Mouse (Mus musculus): ENCODE measurements around the gene Syce2. TPM values are rescaled to one million over a fixed set of nuclear protein-coding genes. Genes with fewer than 3 reads are reported as not detected.
A peak's percentile ranks its signal among the peaks of the same experiment; 100 is the strongest.

Gene Syce2
- polyA plus RNA-seq, 1 experiment from 2014 or later = 46.6 TPM

GRCm38 (mm10) chr8:84930582-84930981 lies 58.7 kb downstream of the Syce2 start:
- H3K27me3 ChIP-seq (replicated peaks; ENCODE audit: control insufficient read depth, insufficient read depth, low read length) = no peaks in the 10 kb centered on the region
- H3K27ac ChIP-seq (ENCODE audit: low read depth, low read length) = no peak overlapping the region
- peaks cover 17% of the 10 kb centered on the region for H3K36me3 ChIP-seq (ENCODE audit: control insufficient read depth, insufficient read depth, low read length)
- whole genome bisulfite sequencing = 90% methylated on average over 13 of the region's 13 CpGs
- no peak overlapping the region for H3K4me2 ChIP-seq (ENCODE audit: low read length)
- H3K9me3 ChIP-seq (ENCODE audit: control insufficient read depth, low read length) = no peaks in the 10 kb centered on the region
- H3K9ac ChIP-seq (ENCODE audit: low read depth, low read length) = no peak overlapping the region
- no peak for ATAC-seq
- H3K4me1 ChIP-seq (ENCODE audit: control insufficient read depth, insufficient read depth, low read depth, low read length) = peaks cover 25% of the 10 kb centered on the region
- H3K4me3 ChIP-seq (ENCODE audit: low read length) = no peak overlapping the region

- 0 out of 2 replicates have a peak overlapping the region, but pooled peaks have one; percentile 4 for H3K9ac ChIP-seq (ENCODE audit: low read depth, low read length)
- peak overlapping the region; percentile 82 for H3K4me3 ChIP-seq (ENCODE audit: low read length)
- WGBS = 85% methylated on average over 16 of the region's 16 CpGs
Measured at GRCm38 (mm10) chr8:84933767-84934559, 62.1 kb downstream of the Syce2 start.

GRCm38 (mm10) chr8:84934860-84935259 lies 62.9 kb downstream of the Syce2 start:
- H3K4me1 ChIP-seq (ENCODE audit: control insufficient read depth, insufficient read depth, low read depth, low read length) = peaks cover 20% of the 10 kb centered on the region
- H3K36me3 ChIP-seq (ENCODE audit: control insufficient read depth, insufficient read depth, low read length) = peaks cover 6% of the 10 kb centered on the region; the same call in 1 of the 2 replicates
- no peak overlapping the region; the same call in 1 of the 2 replicates for H3K27ac ChIP-seq (ENCODE audit: low read depth, low read length)
- H3K9ac ChIP-seq (ENCODE audit: low read depth, low read length) = peak overlapping the region; percentile 36
- peak overlapping the region; percentile 82 for H3K4me3 ChIP-seq (ENCODE audit: low read length)
- under 1% methylated on average over 15 of the region's 15 CpGs for WGBS
- H3K4me2 ChIP-seq (ENCODE audit: low read length) = peak overlapping the region; percentile 78
- peak; percentile 66 for ATAC-seq
- H3K9me3 ChIP-seq (ENCODE audit: control insufficient read depth, low read length) = no peaks in the 10 kb centered on the region
- no peaks in the 10 kb centered on the region for H3K27me3 ChIP-seq (replicated peaks; ENCODE audit: control insufficient read depth, insufficient read depth, low read length)

More at GRCm38 (mm10) chr8:84933767-84934559, 62.1 kb downstream of the Syce2 start:
- Histone ChIP-seq H3K4me2 (ENCODE audit: low read length) (peak overlapping the region; percentile 78), H3K9me3 (ENCODE audit: control insufficient read depth, low read length) (no peaks in the 10 kb centered on the region), H3K36me3 (ENCODE audit: control insufficient read depth, insufficient read depth, low read length) (peaks cover 6% of the 10 kb centered on the region; the same call in 1 of the 2 replicates), H3K27me3 (replicated peaks; ENCODE audit: control insufficient read depth, insufficient read depth, low read length) (no peaks in the 10 kb centered on the region), H3K27ac (ENCODE audit: low read depth, low read length) (no peak overlapping the region), H3K4me1 (ENCODE audit: control insufficient read depth, insufficient read depth, low read depth, low read length) (peaks cover 26% of the 10 kb centered on the region)
- ATAC-seq = no peak

GRCm38 (mm10) chr8:84935489-84935888 lies 63.6 kb downstream of the Syce2 start:
- Histone ChIP-seq H3K4me3 (ENCODE audit: low read length) (peak overlapping the region; percentile 82), H3K36me3 (ENCODE audit: control insufficient read depth, insufficient read depth, low read length) (peaks cover 3% of the 10 kb centered on the region; the same call in 1 of the 2 replicates), H3K27ac (ENCODE audit: low read depth, low read length) (peak overlapping the region; percentile 95), H3K9ac (ENCODE audit: low read depth, low read length) (peak overlapping the region; percentile 36), H3K4me1 (ENCODE audit: control insufficient read depth, insufficient read depth, low read depth, low read length) (peaks cover 20% of the 10 kb centered on the region), H3K9me3 (ENCODE audit: control insufficient read depth, low read length) (no peaks in the 10 kb centered on the region), H3K27me3 (replicated peaks; ENCODE audit: control insufficient read depth, insufficient read depth, low read length) (no peaks in the 10 kb centered on the region), H3K4me2 (ENCODE audit: low read length) (peak overlapping the region; percentile 78)
- 3% methylated on average over 14 of the region's 14 CpGs for WGBS
- ATAC-seq = peak; percentile 26

- no peaks in the 10 kb centered on the region for H3K9me3 ChIP-seq (ENCODE audit: control insufficient read depth, low read length)
- peak overlapping the region; percentile 95 for H3K27ac ChIP-seq (ENCODE audit: low read depth, low read length)
- 9% methylated on average over 22 of the region's 23 CpGs for WGBS
Measured at GRCm38 (mm10) chr8:84936041-84936961, 64.4 kb downstream of the Syce2 start.

GRCm38 (mm10) chr8:84936962-84937546 lies 65.1 kb downstream of the Syce2 start, which contains the start of gene Mast1:
Gene Mast1 (minus strand): TSS chr8:84937359.
- Histone ChIP-seq H3K27me3 (replicated peaks; ENCODE audit: control insufficient read depth, insufficient read depth, low read length) (no peaks in the 10 kb centered on the region), H3K9ac (ENCODE audit: low read depth, low read length) (peak within 1 kb of the TSS; percentile 98), H3K4me2 (ENCODE audit: low read length) (peak within 1 kb of the TSS; percentile 78), H3K4me3 (ENCODE audit: low read length) (peak within 1 kb of the TSS; percentile 82), H3K9me3 (ENCODE audit: control insufficient read depth, low read length) (no peaks in the 10 kb centered on the region), H3K36me3 (ENCODE audit: control insufficient read depth, insufficient read depth, low read length) (no peaks in the 10 kb centered on the region; the same call in 1 of the 2 replicates), H3K27ac (ENCODE audit: low read depth, low read length) (peak within 1 kb of the TSS; percentile 95), H3K4me1 (ENCODE audit: control insufficient read depth, insufficient read depth, low read depth, low read length) (peaks cover 20% of the 10 kb centered on the region)
- under 1% methylated on average over 50 of the region's 50 CpGs for WGBS
- ATAC-seq = peak; percentile 63

More at GRCm38 (mm10) chr8:84936041-84936961, 64.4 kb downstream of the Syce2 start:
- H3K4me1 ChIP-seq (ENCODE audit: control insufficient read depth, insufficient read depth, low read depth, low read length) = peaks cover 20% of the 10 kb centered on the region
- H3K4me3 ChIP-seq (ENCODE audit: low read length) = peak overlapping the region; percentile 82
- H3K27me3 ChIP-seq (replicated peaks; ENCODE audit: control insufficient read depth, insufficient read depth, low read length) = no peaks in the 10 kb centered on the region
- no peaks in the 10 kb centered on the region; the same call in 1 of the 2 replicates for H3K36me3 ChIP-seq (ENCODE audit: control insufficient read depth, insufficient read depth, low read length)
- H3K4me2 ChIP-seq (ENCODE audit: low read length) = peak overlapping the region; percentile 78
- ATAC-seq = peak; percentile 43
- H3K9ac ChIP-seq (ENCODE audit: low read depth, low read length) = peak overlapping the region; percentile 98

Small RNAs within 50 kb of the gene (microRNA-seq; reads per million reads assigned to microRNA genes)
- gene Gm24197 = not detected
- 1.9 reads per million for gene Mir7069

Other genes with a start within 250 kb of the Syce2 start
- gene Ier2, start 209.3 kb upstream of the Syce2 start, polyA plus RNA-seq (2015; fragmentation: Nextera tagmentation; extraction: Ambion mirVana) = 18.2 and 19.6 TPM in 2 replicates
- gene Trmt1, start 185.8 kb upstream of the Syce2 start, polyA plus RNA-seq (2015; fragmentation: Nextera tagmentation; extraction: Ambion mirVana) = 66.8 and 71.2 TPM in 2 replicates
- 12.4 and 15.5 TPM in 2 replicates for gene Nacc1, start 184.2 kb upstream of the Syce2 start, polyA plus RNA-seq (2015; fragmentation: Nextera tagmentation; extraction: Ambion mirVana)
- 2.6 and 3.2 TPM in 2 replicates for gene Lyl1, start 170.7 kb upstream of the Syce2 start, polyA plus RNA-seq (2015; fragmentation: Nextera tagmentation; extraction: Ambion mirVana)
- 0.82 and 0.89 TPM in 2 replicates for gene G430095P16Rik, start 149.1 kb upstream of the Syce2 start, polyA plus RNA-seq (2015; fragmentation: Nextera tagmentation; extraction: Ambion mirVana)
- 94.3 and 109 TPM in 2 replicates for gene Nfix, start 71.8 kb upstream of the Syce2 start, polyA plus RNA-seq (2015; fragmentation: Nextera tagmentation; extraction: Ambion mirVana)
- gene Dand5, start 49.3 kb upstream of the Syce2 start, polyA plus RNA-seq (2015; fragmentation: Nextera tagmentation; extraction: Ambion mirVana) = 15.4 and 17.1 TPM in 2 replicates
- gene Gadd45gip1, start 40.6 kb upstream of the Syce2 start, polyA plus RNA-seq (2015; fragmentation: Nextera tagmentation; extraction: Ambion mirVana) = 40.6 and 40.7 TPM in 2 replicates
- 78.2 and 95.4 TPM in 2 replicates for gene Rad23a, start 31.4 kb upstream of the Syce2 start, polyA plus RNA-seq (2015; fragmentation: Nextera tagmentation; extraction: Ambion mirVana)
- 743 and 792 TPM in 2 replicates for gene Calr, start 25.2 kb upstream of the Syce2 start, polyA plus RNA-seq (2015; fragmentation: Nextera tagmentation; extraction: Ambion mirVana)
- 112 and 114 TPM in 2 replicates for gene Farsa, start 15.1 kb upstream of the Syce2 start, polyA plus RNA-seq (2015; fragmentation: Nextera tagmentation; extraction: Ambion mirVana)
- gene Gcdh, start 21.8 kb downstream of the Syce2 start, polyA plus RNA-seq (2015; fragmentation: Nextera tagmentation; extraction: Ambion mirVana) = 41.4 and 42.8 TPM in 2 replicates
- 0.39 and 0.56 TPM in 2 replicates for gene Klf1, start 29.8 kb downstream of the Syce2 start, polyA plus RNA-seq (2015; fragmentation: Nextera tagmentation; extraction: Ambion mirVana)
- gene Dnase2a, start 36.4 kb downstream of the Syce2 start, polyA plus RNA-seq (2015; fragmentation: Nextera tagmentation; extraction: Ambion mirVana) = 6.4 and 7.0 TPM in 2 replicates
- gene Mast1, start 65.2 kb downstream of the Syce2 start, polyA plus RNA-seq (2015; fragmentation: Nextera tagmentation; extraction: Ambion mirVana) = 71.4 and 77.4 TPM in 2 replicates
- gene Rtbdn, start 74.9 kb downstream of the Syce2 start, polyA plus RNA-seq (2015; fragmentation: Nextera tagmentation; extraction: Ambion mirVana) = 3.0 and 3.2 TPM in 2 replicates
- not detected in 2 replicates for gene Gm49661, start 97.3 kb downstream of the Syce2 start, polyA plus RNA-seq (2015; fragmentation: Nextera tagmentation; extraction: Ambion mirVana)
- 1,040 and 1,063 TPM in 2 replicates for gene Prdx2, start 97.5 kb downstream of the Syce2 start, polyA plus RNA-seq (2015; fragmentation: Nextera tagmentation; extraction: Ambion mirVana)
- gene Rnaseh2a, start 97.7 kb downstream of the Syce2 start, polyA plus RNA-seq (2015; fragmentation: Nextera tagmentation; extraction: Ambion mirVana) = 55.8 and 57.5 TPM in 2 replicates
- gene Junb, start 106.6 kb downstream of the Syce2 start, polyA plus RNA-seq (2015; fragmentation: Nextera tagmentation; extraction: Ambion mirVana) = 4.3 and 5.3 TPM in 2 replicates
- 37.9 and 39.6 TPM in 2 replicates for gene Hook2, start 118.5 kb downstream of the Syce2 start, polyA plus RNA-seq (2015; fragmentation: Nextera tagmentation; extraction: Ambion mirVana)
- gene Best2, start 142.4 kb downstream of the Syce2 start, polyA plus RNA-seq (2015; fragmentation: Nextera tagmentation; extraction: Ambion mirVana) = 0.10 and 0.21 TPM in 2 replicates
- 159 and 170 TPM in 2 replicates for gene Asna1, start 153.2 kb downstream of the Syce2 start, polyA plus RNA-seq (2015; fragmentation: Nextera tagmentation; extraction: Ambion mirVana)
- 100 and 110 TPM in 2 replicates for gene Trir, start 154.7 kb downstream of the Syce2 start, polyA plus RNA-seq (2015; fragmentation: Nextera tagmentation; extraction: Ambion mirVana)
- 61.2 and 62.7 TPM in 2 replicates for gene Tnpo2, start 164.8 kb downstream of the Syce2 start, polyA plus RNA-seq (2015; fragmentation: Nextera tagmentation; extraction: Ambion mirVana)
- 75.8 and 83.2 TPM in 2 replicates for gene Fbxw9, start 187.9 kb downstream of the Syce2 start, polyA plus RNA-seq (2015; fragmentation: Nextera tagmentation; extraction: Ambion mirVana)
- 1.2 TPM in 1 of 2 replicates, not detected in the other for gene Gm5741, start 195.9 kb downstream of the Syce2 start, polyA plus RNA-seq (2015; fragmentation: Nextera tagmentation; extraction: Ambion mirVana)
- gene Dhps, start 199.6 kb downstream of the Syce2 start, polyA plus RNA-seq (2015; fragmentation: Nextera tagmentation; extraction: Ambion mirVana) = 112 and 119 TPM in 2 replicates
- gene Wdr83os, start 208.6 kb downstream of the Syce2 start, polyA plus RNA-seq (2015; fragmentation: Nextera tagmentation; extraction: Ambion mirVana) = 111 and 116 TPM in 2 replicates
- gene Wdr83, start 209.2 kb downstream of the Syce2 start, polyA plus RNA-seq (2015; fragmentation: Nextera tagmentation; extraction: Ambion mirVana) = 45.5 and 50.6 TPM in 2 replicates
- gene Man2b1, start 211.2 kb downstream of the Syce2 start, polyA plus RNA-seq (2015; fragmentation: Nextera tagmentation; extraction: Ambion mirVana) = 23.1 TPM in 2 replicates